Mouse (Mus musculus) granulocyte monocyte progenitor cell, adult 5-6 weeks (primary cell): ENCODE results near the gene Tfeb. TPM values are rescaled to one million over a fixed set of nuclear protein-coding genes. Genes with fewer than 3 reads are reported as not detected.

ENCODE experiments used
- ATAC-seq: replicated peaks from 2 replicates; pipeline ENCODE4 v1.8.0; 2016; ENCODE audit warnings: mild to moderate bottlenecking, moderate TSS enrichment, inconsistent platforms; ENCODE audit not compliant: poor library complexity, severe bottlenecking
- total RNA-seq, 2 experiments: library from RNA; stranded (forward) in 1 of 2; stranded (reverse) in 1 of 2; fragments of 200-712, 200-1000 nt in 1 of 2; fragments of >200 nt in 1 of 2; fragmentation: Nextera tagmentation in 1 of 2; gene quantifications; 2 replicates each; pipeline ENCODE4 v1.2.3; 2014 to 2017

Gene Tfeb
- total RNA-seq, 2 experiments from 2014 or later = 6.7 to 6.9 TPM

DNA sequence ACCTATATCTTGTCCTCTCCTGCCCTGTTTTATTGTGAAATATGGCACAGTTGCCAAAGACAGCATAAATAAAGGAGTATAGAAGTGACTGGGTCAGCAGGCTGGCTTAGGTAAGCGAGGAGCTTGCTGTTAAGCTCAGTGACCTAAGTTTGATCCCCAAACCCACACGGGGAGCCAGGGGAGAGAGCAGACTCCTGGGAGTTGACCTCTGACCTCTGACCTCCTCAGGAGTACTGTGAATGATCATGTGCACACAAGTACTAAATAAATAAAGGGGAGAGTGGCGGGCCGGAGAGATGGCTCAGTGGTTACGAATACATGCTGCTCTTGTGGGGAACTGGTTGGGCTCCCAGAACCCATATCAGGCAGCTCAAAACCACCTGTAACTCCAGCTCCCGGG lies 13.3 kb downstream of the Tfeb start:
- ATAC-seq = no peak

- ATAC-seq = no peak
Measured at GRCm38 (mm10) chr17:47751811-47752210, 15.0 kb downstream of the Tfeb start.

- no peak for ATAC-seq
Measured at GRCm38 (mm10) chr17:47753130-47753775, 16.4 kb downstream of the Tfeb start.

GRCm38 (mm10) chr17:47754246-47754645 lies 17.4 kb downstream of the Tfeb start:
- ATAC-seq = peak; percentile 96

GRCm38 (mm10) chr17:47756366-47756765 lies 19.5 kb downstream of the Tfeb start:
- ATAC-seq = no peak

DNA sequence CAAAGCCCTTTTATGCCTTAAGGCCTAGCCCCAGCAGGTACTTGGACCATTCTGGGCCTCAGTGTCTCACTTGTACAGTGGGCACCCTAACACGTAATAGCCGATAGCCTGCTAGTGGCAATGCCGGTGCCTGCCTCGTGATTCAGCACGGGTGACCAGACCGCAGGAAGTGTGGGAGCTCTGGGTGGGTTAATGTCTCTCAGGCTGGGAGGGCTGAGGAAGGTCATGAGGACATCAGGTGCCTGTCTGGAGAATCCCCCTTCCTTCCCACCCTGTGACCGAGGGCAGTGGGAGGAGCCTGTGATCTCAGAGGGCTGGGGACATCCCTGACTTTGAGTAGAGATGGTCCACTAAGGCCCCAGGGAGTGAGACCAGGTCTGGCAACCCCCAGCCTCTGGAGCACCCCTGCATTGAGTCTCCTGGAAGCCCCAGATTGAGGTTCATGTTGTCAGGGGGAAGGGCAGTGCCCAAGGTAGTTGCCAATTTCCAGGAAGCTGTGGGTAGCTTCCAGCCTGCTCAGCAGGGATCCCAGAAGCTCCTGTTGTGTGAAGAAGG lies 20.3 kb downstream of the Tfeb start:
- ATAC-seq = peak; percentile 40

DNA sequence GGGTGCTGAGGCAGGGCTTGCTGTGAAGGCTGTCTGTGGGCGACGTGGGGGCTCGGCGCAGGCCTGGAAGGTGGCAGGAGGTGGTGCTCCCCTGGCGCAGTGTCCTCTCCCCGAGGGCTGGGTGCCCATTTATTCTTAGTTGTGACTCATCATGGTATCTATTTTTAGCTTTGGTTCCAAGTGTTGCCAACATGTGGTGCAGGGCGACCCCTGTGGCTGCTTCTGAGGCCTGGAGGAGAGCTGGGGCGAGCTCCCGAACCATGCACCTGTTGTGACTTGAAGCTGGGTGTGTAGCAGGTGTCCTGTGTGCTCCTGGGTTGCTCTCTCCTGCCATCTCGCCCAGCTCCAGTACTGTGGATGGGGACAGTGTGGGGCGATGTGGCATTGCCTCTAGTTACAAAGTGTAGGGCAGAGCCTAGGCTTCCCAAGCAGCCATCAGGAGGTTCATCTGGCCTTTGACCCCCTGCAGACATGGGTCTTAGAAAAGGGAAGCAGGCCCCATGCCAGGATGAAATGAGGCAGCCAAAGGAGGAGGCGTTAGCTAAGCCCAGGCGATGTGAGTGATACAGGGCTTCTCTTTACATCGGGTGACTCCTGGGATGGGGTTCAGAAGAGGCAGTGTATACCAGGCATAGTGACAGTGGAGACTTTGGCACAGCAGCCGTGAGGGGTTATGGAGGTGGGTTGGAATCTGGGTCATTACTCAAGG lies 23.0 kb downstream of the Tfeb start:
- peak; percentile 70 for ATAC-seq

- no peak for ATAC-seq
Measured at GRCm38 (mm10) chr17:47762028-47762427, 25.2 kb downstream of the Tfeb start.

DNA sequence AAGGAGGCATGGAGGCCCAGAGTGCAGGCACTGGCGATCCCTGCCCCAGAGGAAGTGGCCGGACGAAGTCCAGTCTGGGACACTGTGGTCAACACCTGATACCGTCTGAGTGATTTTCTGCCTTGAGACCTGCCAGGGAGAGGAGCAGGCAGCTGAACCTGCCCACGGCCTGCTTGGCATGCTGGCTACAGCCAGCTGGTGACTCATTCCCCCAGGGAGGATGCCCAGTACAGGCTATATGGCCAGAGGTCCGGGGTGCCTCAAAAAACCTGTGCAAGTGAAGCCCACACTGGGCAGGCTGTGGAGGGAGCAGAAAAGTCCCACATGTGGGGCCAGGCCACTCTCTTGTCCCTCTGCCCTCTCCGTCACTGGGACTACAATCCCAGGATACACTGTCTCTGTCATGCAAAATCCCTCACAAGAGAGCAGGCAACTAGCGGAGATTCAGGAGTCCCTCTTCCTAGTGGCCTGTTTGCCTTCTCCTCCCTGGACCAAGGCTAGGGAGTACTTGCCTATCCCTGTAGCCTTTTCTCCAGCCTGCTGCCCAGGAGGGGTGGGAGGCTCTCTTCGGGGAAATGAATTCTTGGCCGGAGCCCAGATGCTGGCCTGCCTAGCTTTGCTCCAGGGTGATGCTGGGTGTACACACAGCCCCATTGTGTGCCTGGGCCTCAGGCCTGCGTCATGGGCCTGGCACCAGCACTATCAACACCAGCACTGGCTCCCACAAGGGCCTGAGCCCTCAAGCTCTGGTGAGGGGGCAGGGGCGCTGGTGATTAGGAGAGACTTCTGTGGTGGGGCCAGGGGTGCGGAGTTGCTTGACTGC lies 25.9 kb downstream of the Tfeb start:
- ATAC-seq = no peak

DNA sequence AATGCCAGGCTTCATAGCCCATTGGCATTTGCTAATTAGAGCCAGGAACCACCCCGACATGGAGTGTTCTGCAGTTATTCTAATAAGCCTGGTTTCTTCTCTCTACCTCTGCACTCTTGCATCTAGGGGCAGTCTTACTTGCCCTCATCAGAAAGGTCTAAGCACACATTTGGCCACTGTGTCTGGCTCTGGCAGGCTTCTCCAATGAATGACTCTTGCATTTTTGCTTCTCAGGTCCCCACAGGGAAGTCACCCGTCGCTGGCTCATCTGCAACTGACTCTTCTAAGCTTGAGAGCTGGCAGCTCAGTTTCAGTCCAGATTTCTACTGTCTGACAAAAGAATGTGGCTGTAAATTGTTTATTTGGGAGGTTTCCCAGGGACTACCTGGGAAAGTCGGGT lies 29.2 kb downstream of the Tfeb start:
- ATAC-seq = no peak

- ATAC-seq = peak; percentile 59
Measured at GRCm38 (mm10) chr17:47766407-47767043, 29.7 kb downstream of the Tfeb start.

GRCm38 (mm10) chr17:47767081-47767455 lies 30.2 kb downstream of the Tfeb start:
- ATAC-seq = peak; percentile 25

DNA sequence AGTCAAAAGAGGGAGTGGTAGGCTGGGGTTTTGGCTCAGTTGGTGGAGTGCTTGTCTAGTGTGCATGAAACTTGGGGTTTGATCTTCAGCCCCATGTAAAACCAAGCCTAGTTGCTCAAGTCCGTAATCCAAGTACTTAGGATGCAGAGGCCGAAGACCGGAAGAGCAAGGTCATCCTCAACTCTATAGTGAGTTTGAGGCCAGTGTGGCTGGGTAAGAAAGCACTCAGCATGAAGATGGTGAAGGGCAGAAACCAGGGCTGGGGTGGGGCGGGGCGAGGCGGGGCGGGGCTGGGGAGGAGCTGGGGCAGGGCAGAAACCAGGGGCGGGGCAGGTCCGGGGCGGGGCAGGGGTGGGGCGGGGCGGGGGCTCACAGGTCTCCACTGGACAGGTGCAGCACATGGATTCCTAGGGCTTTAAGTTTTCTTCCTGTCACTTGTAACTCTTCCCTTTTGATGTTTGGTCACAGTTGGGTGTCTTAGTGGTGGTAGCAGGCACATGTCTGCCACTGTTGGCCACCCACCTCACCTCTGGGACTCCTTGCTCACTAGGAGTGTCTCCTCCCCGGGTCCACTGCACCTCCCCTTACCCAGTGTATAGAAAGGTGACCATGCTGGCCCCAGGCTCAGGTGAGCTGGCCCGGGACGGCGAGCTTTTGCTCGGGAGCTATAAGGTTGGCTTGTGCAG lies 30.8 kb downstream of the Tfeb start:
- ATAC-seq = no peak

DNA sequence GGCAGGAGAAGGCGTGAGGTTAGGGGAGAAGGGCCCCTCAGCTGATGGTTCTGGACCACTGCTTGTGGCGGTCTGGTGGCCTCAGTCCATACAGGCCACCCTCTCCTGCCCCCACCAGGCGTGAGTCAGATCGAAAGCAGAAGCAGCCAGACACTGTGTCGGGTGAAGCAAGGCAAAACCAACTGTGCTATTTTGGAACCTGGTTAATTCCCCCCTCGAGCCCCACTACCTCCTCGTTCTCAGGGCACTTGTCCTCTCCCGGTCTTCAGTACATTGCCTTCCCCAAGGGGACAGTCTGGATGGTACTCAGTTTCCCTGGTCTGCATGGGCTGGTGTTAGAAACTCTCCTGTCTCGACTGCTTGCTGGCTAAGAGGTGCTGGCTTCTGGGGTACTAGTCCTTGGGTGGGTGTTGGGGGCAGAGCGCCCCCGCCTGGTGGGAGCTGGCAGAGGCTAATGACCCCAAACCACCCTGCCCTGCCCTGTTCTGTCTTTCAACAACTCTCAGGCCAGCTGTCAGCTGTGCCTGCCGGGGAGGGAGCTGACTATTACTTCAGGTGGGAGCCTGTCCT lies 32.0 kb downstream of the Tfeb start:
- ATAC-seq = peak; percentile 71

DNA sequence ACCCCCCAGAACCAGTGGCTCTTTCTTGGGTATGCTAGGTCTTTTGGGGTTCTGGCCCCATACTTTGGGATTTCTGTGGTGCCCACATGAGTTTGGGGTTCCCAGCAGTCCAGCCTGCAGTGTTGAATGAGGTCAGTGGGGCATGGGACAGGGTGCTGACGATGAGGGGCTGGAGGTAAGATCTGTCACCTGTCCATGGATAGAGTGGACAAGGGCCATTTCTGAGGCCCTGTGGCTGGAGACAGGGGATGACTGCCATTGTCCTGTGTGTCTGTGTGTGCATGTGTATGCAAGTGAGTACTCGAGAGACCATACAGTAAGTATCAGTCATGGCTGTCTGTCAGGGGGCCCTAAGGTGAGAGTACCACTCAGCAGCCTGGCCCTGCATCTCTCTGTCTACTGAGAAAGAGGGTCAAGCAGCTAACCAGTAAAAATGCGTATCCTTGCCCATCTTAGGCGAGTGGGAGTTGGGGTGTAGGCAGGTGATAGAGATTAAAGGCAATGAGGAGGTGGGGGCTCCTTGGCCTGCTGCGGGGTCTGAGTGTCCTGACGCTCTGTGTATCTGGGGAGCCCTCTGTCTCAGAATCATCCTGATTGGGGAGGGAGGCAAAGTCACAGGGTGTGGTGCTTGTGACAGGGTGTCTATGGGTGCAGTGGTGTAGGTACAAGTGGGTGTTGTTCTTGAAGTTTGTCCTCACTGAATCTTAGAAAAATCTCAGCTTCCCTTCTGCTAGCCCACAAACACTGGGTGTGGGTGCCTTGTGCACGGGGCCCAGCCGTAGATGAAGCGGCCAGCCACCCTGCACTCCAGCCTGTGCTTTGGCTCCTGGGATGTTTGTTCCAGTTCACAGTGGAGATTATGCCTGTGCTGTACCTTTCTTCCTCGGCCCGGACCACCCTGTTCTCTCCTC lies 32.8 kb downstream of the Tfeb start:
- ATAC-seq = no peak

- ATAC-seq = no peak
Measured at GRCm38 (mm10) chr17:47773604-47774003, 36.8 kb downstream of the Tfeb start.

- ATAC-seq = no peak
Measured at GRCm38 (mm10) chr17:47777141-47777540, 40.3 kb downstream of the Tfeb start.

GRCm38 (mm10) chr17:47780470-47780869 lies 43.6 kb downstream of the Tfeb start:
- ATAC-seq = no peak

DNA sequence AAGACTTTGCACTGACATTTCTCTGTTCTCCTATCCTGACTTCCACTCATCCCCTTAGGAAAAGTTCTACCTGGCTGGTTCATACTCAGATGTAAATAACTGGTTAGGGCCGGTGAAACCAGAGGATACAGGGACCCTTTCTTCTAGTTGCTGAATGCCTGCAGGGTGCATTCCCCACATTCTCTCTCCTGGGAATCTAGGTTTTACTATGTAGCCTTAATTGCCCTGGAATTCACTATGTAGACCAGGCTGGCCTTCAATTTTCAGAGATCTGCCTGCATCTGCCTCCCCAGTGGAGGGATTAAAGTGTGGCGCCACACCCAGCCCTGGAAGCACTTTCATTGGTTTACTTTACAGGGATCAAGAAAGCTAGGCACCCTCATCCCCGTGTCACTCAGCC lies 45.7 kb downstream of the Tfeb start:
- ATAC-seq = no peak
